Mouse (Mus musculus) heart, adult 2 months (tissue): ENCODE data around the gene Tex2. TPM values are rescaled to one million over a fixed set of nuclear protein-coding genes. Genes with fewer than 3 reads are reported as not detected.
"Not testable (repeated sequence)": the region's sequence is repeated elsewhere in the genome, so short reads cannot be mapped to it uniquely, and the experiment has no call there.

ENCODE experiments used
- DNase-seq, 2 experiments: peaks; one replicate each; pipeline ENCODE4 v3.0.0; 2021
- H3K27ac ChIP-seq: fragments of 200-600 bp; 2 replicates; pipeline ENCODE4 v1.8.1; 2022
- H3K27me3 ChIP-seq: fragments of 200-500 bp; 2 replicates; pipeline ENCODE4 v1.6.1; 2012; ENCODE audit warnings: mild to moderate bottlenecking, low read length, inconsistent platforms, mixed read lengths; ENCODE audit not compliant: control insufficient read depth, insufficient read depth
- H3K36me3 ChIP-seq: fragments of 200-500 bp; 2 replicates; pipeline ENCODE4 v1.6.1; 2012; ENCODE audit warnings: low read length, inconsistent platforms; ENCODE audit not compliant: control insufficient read depth, insufficient read depth
- H3K4me1 ChIP-seq: fragments of 200-500 bp; 2 replicates; pipeline ENCODE4 v1.6.1; 2011; ENCODE audit warnings: low read length; ENCODE audit not compliant: control insufficient read depth, insufficient read depth
- H3K4me3 ChIP-seq: fragments of 200-600 bp; 2 replicates; pipeline ENCODE4 v1.8.1; 2022
- H3K79me2 ChIP-seq: fragments of 200-500 bp; replicated peaks from 2 replicates; pipeline ENCODE4 v1.6.1; 2012; ENCODE audit warnings: mild to moderate bottlenecking, inconsistent platforms, low read length, moderate library complexity, mixed read lengths; ENCODE audit not compliant: control insufficient read depth, insufficient read depth
- H3K9ac ChIP-seq: fragments of 200-500 bp; 2 replicates; pipeline ENCODE4 v1.6.1; 2012; ENCODE audit warnings: low read depth, mild to moderate bottlenecking, control low read depth, inconsistent platforms, low read length, mixed read lengths
- CTCF ChIP-seq: fragments of 200-600 bp; IDR thresholded peaks from 2 replicates; pipeline ENCODE4 v1.8.1; 2022; ENCODE audit warnings: antibody characterized with exemption, mild to moderate bottlenecking, moderate library complexity
- EP300 ChIP-seq: fragments of 200-500 bp; IDR thresholded peaks from 2 replicates; pipeline ENCODE4 v1.6.1; 2011; ENCODE audit warnings: low read depth, low read length, control low read depth; ENCODE audit not compliant: insufficient read depth
- POLR2A ChIP-seq: fragments of 200-500 bp; IDR thresholded peaks from 2 replicates; pipeline ENCODE4 v1.6.1; 2011; ENCODE audit warnings: mild to moderate bottlenecking, low read depth, low read length, control low read depth; ENCODE audit not compliant: insufficient read depth
- WGBS: fragments of 180-500 bp; shearing (Covaris S2); methylation state at CpG from one replicate; pipeline ENCODE4 v1.1.7; 2018; 5-methylcytosine and 5-hydroxymethylcytosine counted together
- intact Hi-C: fragments of 180-260 bp; cut with DNase I; formaldehyde crosslinking; loops from one replicate; pipeline ENCODE4 v1.15.1; 2025
- polyA plus RNA-seq: library from polyadenylated mRNA; depleted of rRNA; stranded (reverse); fragments of >200 nt; gene quantifications from 2 replicates; pipeline ENCODE4 v1.2.3, GENCODE M21; 2012
- total RNA-seq, 2 experiments: library from RNA; stranded (reverse); gene quantifications; 2 replicates each; pipeline ENCODE4 v1.2.3; 2021

The Tex2 gene
- total and polyA plus RNA-seq, 3 experiments, result 17.2 to 46.8 (median 42.5) TPM

DNA sequence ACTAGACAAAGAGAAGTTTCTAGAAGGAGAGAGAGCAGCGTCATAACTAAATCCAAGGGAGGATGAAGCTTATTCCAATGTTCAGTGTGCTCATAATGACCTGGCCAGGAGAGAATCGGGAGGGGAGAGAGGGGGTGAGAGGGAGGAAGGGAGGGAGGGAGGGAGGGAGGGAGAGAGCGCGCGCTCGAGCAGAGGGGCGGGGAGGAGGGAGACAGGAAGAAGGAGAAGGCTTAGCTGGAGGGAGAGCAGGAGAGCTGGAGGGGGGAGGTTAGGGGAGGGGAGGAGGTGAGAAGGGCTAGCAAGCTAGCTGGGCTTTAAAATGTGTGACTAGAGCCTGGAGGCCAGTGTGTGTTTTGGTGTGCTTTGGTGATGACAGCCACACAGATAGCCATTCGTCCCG lies 26.8 kb upstream of the Tex2 start:
- Histone ChIP-seq H3K27me3 (0 out of 2 replicates have a peak, but pooled peaks cover 1% of the 10 kb centered on the region), H3K79me2 (no peaks in the 10 kb centered on the region), H3K27ac (no peak overlapping the region), H3K4me1 (peaks cover 2% of the 10 kb centered on the region; the same call in 1 of the 2 replicates), H3K4me3 (no peak overlapping the region), H3K9ac (no peak overlapping the region), H3K36me3 (no peaks in the 10 kb centered on the region)
- 29% methylated on average over 9 of the region's 9 CpGs for WGBS
- intact Hi-C loops, result no loop called here
- TF ChIP-seq EP300 (no peak), CTCF (no peak), POLR2A (no peak)
- DNase-seq, result no peak

DNA sequence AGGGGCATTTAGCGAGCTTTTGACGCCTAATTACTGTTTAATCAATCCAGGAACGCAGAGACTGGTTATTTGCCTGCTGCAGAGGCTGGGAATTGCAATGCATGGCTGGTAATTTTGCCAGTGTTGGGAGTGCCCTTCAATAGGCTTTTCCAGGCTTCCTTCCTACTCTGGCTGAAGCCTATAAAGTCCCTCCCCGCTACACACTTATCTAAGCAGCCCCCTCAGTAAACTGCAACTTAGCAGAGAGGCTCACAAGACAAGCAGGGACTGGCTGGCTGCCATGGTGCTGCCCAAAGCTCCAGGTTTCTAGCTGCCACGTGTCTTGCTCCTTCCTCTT lies 26.1 kb upstream of the Tex2 start:
- WGBS, result 38% methylated on average over 5 of the region's 5 CpGs
- Histone ChIP-seq H3K79me2 (no peaks in the 10 kb centered on the region), H3K27me3 (0 out of 2 replicates have a peak, but pooled peaks cover 1% of the 10 kb centered on the region), H3K27ac (no peak overlapping the region), H3K4me1 (peaks cover 2% of the 10 kb centered on the region; the same call in 1 of the 2 replicates), H3K9ac (no peak overlapping the region), H3K4me3 (no peak overlapping the region), H3K36me3 (no peaks in the 10 kb centered on the region)
- no peak for TF ChIP-seq POLR2A
- TF ChIP-seq EP300, result no peak
- TF ChIP-seq CTCF, result no peak
- DNase-seq, result no peak
- intact Hi-C loops, result no loop called here

DNA sequence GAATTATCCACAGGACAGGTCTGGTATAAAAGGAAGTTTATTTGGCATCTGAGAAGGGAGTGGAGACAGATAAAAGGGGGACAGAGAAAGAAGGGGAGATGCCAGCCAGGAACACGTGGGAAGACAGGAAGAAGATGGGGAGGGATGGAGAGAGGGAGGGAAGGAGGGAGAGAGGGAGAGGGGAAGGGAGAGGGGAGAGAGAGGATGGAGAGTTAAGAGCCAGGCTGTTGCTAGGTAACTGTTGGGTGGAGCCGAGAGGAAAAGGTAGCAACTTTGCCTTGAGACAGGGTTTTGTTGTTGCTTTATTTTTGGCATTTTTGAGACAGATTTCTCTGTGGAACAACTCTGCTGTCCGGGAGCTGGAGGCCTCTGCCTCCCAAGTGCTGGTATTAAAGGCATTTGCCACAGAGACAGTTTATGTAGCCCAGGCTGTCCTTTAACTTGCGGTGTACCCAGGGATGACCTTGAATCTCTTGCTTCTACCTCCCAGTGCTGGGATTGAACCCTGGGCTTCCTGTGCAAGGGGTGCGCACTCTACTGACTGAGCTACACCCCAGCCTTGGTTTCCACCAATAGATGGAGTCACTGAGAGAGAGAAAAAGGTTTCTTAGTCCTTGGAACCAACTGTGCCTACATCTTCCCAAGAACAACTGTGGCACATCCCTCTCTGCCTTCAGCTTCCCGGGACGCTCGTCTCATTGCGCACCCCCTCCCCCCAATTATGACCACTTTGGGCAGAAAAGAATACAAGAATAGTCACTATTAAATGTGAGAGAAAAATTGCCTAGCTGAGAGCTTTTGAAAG lies 25.5 kb upstream of the Tex2 start:
- H3K27ac ChIP-seq, result no peak overlapping the region
- H3K36me3 ChIP-seq, result no peaks in the 10 kb centered on the region
- H3K9ac ChIP-seq, result no peak overlapping the region
- intact Hi-C loops, result no loop called here
- no peak for TF ChIP-seq POLR2A
- no peak for TF ChIP-seq CTCF
- no peak for TF ChIP-seq EP300
- 0 out of 2 replicates have a peak, but pooled peaks cover 1% of the 10 kb centered on the region for H3K27me3 ChIP-seq
- no peak for DNase-seq
- H3K4me3 ChIP-seq, result no peak overlapping the region
- H3K79me2 ChIP-seq, result no peaks in the 10 kb centered on the region
- peaks cover 2% of the 10 kb centered on the region; the same call in 1 of the 2 replicates for H3K4me1 ChIP-seq
- WGBS, result 60% methylated on average over 9 of the region's 9 CpGs

DNA sequence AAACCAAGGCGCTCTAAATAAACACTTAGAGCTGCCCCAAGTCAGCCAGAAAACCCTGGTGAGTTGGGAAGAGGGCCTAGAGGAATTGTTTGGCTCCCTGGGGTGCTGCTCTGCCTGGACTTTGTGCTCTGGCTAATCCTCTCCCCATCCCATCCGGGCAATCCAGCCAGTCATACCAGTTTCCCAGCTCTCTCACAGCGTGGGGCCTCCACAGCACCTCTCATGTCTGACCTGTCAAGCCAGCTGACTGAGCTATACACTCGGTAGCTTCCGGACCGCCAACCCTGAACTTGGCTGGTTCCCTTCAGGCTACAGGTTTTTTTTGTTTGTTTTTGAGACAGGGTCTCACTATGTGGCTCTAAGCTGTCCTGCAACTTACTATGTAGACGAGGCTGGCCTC lies 24.5 kb upstream of the Tex2 start:
- H3K4me1 ChIP-seq, result peaks cover 2% of the 10 kb centered on the region; the same call in 1 of the 2 replicates
- no peaks in the 10 kb centered on the region for H3K36me3 ChIP-seq
- no peak overlapping the region for H3K4me3 ChIP-seq
- H3K9ac ChIP-seq, result no peak overlapping the region
- H3K27me3 ChIP-seq, result 0 out of 2 replicates have a peak, but pooled peaks cover 1% of the 10 kb centered on the region
- H3K27ac ChIP-seq, result no peak overlapping the region
- no peak for DNase-seq
- intact Hi-C loops, result no loop called here
- TF ChIP-seq EP300 (no peak), CTCF (no peak), POLR2A (no peak)
- H3K79me2 ChIP-seq, result no peaks in the 10 kb centered on the region
- 74% methylated on average over 7 of the region's 7 CpGs for WGBS

DNA sequence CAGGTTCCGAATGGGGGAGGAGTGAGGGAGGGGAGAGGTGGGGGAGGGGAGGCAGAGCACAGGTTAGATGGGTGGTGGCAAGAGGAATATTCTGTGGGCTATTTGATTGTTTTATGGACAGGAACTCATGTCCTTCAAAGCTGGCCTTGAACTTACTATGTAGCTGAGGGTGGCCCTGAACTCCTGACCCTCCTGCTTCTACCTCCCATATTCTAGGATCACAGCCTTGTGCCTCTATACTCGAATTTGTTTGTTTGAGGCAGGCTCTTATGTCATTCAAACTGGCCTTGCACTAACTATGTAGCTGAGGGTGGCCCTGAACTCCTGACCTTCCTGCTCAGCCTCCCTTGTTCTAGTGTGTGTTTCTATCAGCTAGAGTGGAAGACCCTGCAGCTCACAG lies 22.7 kb upstream of the Tex2 start:
- peaks cover 2% of the 10 kb centered on the region; the same call in 1 of the 2 replicates for H3K4me1 ChIP-seq
- TF ChIP-seq EP300 (no peak), POLR2A (no peak), CTCF (no peak)
- no peaks in the 10 kb centered on the region for H3K36me3 ChIP-seq
- H3K9ac ChIP-seq, result no peak overlapping the region
- intact Hi-C loops, result no loop called here
- H3K27ac ChIP-seq, result no peak overlapping the region
- H3K27me3 ChIP-seq, result no peaks in the 10 kb centered on the region
- WGBS, result 52% methylated on average over 2 of the region's 2 CpGs
- H3K79me2 ChIP-seq, result no peaks in the 10 kb centered on the region
- no peak overlapping the region for H3K4me3 ChIP-seq
- no peak for DNase-seq

DNA sequence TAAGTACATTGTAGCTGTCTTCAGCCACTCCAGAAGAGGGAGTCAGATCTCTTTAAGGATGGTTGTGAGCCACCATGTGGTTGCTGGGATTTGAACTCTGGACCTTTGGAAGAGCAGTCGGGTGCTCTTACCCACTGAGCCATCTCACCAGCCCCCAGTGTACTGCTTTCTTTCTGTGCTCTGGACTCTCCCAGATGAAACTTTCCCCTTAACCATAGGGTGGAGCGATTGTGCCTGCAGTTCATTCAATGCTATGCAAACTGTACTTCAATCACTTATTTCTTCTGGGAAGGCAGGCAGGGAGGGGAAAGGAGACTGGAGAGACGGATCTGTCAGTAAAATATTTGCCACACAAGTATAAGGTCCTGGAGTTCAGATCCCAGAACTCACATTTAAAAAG lies 21.0 kb upstream of the Tex2 start:
- H3K27me3 ChIP-seq, intact Hi-C loops, H3K9ac ChIP-seq, DNase-seq, H3K4me1 ChIP-seq, H3K27ac ChIP-seq, H3K36me3 ChIP-seq, H3K4me3 ChIP-seq, H3K79me2 ChIP-seq: not testable (repeated sequence)
- 94% methylated on average over 3 of the region's 3 CpGs for WGBS
